Mouse (Mus musculus): ENCODE measurements at regions not wholly inside any gene's neighbourhood (a gene's known extent, or its start where the extent isn't known, plus 50 kb on each side); places are given as distances from the start of the nearest gene placed in this dataset.

DNA sequence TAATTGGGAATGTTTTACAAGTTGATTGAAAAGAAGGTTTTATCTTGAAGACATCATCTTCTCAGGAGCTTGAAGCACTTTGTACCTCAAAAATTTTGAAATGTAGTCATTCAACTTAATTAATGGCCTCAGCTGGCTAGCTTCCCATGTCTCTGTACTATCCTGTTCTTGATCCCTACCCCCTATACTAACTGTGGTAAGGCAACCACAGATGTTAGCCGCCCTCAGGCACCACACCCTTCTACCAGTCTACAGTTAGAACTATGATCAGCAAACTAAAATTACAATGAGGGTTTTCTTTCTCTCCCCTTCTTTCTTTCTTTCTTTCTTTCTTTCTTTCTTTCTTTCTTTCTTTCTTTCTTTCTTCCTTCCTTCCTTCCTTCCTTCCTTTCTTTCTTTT lies 225.1 kb upstream of the Mef2c start:
- no peak for DNase-seq

DNA sequence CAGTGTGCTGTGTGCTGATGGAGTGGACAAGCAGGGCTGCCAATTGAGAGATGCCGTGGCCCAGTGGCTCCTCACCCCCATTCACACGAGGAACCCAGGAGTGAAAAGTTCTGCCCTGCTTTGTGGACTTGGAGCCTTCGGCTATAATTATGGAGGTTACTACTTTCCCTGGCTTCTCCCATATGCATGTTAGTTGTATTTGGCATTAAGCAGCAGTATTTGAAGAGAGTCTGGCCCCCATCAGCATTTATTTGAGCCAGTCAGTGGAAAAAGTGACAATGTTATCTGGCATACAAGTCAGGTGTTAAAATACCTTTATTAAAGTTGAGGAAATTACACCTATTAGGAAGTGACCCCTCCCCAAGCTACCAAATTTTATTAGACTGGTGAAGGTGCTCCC lies 196.1 kb upstream of the Mef2c start:
- DNase-seq: no peak

DNA sequence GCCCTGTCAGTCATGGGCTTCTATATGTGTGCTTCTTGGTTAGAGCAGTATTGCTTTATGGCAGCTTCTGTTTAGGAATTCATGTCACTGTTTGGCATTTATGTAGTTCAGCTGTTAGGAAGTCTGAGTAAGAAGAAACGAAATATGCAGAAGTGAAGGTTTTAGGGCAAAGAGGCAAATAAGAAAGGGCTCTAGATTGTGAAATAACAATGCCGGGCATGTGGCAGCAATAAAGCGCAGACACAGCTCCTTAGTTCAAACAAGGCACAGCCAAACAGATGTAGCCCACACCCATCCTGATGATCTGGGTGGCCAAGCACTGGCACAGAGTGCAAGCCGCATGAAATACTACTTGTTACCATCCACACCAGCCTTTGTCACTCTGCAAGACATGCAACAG lies 175.3 kb upstream of the Mef2c start:
- no peak for DNase-seq

DNA sequence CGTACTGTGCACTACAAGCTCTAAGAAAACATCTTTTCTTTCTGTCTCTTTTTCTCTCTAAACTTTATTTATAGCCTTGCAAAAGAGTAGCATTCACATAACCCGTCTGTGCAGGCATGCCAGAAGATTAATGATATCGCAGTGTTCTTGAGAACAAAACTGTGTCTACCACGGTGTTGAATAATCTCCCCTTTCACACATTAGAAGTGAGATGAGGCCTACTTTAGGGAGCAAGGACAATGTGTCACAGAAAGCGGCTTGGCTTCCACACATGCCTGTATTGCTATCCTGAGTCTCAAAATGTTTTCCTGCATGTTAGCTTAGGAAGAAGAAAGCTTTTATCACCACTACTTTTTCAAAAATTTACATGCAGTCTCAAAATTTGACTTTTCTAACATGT lies 170.1 kb upstream of the Mef2c start:
- DNase-seq: no peak

GRCm38 (mm10) chr13:83344611-83345319 lies 159.1 kb upstream of the Mef2c start:
- no peak for DNase-seq

- DNase-seq: no peak
Observed at GRCm38 (mm10) chr13:83355341-83355740, 148.5 kb upstream of the Mef2c start.

DNA sequence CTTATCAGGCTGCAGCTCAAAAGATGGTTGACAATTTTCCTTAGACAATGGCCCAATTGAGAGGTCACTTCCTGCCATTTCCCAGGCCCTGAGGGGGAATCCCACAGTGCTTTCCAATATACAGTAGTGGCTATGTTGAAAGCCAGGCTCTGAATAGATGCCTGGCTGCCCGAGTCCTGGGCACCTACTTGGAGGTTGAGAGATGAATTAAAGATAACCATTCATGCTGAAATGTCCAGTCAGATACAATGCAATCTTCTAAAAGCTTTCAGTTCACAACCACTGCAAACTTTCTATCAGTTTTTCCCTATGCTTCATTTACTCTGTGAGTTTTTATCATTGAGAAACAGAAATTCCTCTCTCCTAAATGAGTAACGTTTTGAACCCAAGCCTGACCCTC lies 143.3 kb upstream of the Mef2c start:
- no peak for DNase-seq

GRCm38 (mm10) chr13:83376097-83376797 lies 127.6 kb upstream of the Mef2c start:
- DNase-seq: no peak

DNA sequence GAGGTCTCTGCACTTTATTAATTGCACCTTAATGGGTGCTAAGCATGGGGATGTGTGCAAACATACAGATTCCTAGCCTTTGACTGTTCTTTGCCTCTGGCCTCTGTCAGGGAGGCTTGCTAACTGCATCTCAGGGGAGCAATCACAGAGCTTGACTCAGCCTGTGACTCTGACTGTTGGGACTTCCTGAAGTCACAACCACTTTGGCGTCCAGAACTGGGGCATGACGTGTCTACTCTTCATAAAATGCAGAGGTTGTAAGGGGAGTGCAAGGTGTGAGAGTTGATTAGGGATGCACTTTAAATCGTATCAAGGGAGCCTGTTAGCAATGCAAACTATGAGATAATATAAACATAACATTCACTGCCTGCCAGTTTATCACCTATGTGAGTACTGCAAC lies 125.2 kb upstream of the Mef2c start:
- DNase-seq: no peak

DNA sequence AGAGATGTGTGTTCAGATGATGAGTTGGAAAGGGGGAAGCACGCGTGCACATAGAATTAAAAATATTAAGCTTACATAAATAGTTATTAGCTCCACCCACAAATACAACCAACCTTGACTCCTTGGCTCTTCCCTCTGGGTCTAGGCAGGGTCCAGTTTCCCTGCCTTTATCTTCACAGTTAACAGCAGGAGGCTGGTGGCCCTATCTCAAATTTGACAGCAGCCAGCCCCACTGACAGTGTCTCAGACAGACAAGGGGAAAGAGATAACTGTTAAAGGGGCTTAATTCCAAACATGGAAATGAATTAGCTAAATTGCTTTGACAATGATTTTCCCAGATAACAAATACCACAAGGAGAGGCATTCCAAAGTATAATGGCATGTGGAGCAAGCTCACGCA lies 121.2 kb upstream of the Mef2c start:
- no peak for DNase-seq

DNA sequence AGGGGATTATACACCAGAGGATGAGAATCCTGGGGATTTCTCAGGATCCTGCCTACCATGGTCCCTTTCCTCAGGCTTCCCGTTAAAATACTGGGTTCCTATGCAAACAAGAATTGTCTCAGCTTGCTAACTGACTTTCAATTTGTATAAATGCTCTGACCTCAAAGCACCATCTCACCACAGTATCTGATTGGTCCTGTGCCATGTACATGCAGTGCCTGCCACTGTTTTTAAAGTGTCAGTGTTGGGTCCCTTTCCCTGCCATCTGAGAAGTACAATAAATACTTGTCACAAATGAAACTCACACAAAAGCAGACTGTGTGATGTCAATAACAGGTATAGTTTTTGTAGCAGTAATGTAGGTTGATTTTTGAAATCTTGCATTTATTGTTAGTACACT lies 109.1 kb upstream of the Mef2c start:
- no peak for DNase-seq

GRCm38 (mm10) chr13:83399381-83399780 lies 104.5 kb upstream of the Mef2c start:
- DNase-seq: no peak

- DNase-seq: no peak
Observed at GRCm38 (mm10) chr13:83439619-83440436, 64.0 kb upstream of the Mef2c start.

DNA sequence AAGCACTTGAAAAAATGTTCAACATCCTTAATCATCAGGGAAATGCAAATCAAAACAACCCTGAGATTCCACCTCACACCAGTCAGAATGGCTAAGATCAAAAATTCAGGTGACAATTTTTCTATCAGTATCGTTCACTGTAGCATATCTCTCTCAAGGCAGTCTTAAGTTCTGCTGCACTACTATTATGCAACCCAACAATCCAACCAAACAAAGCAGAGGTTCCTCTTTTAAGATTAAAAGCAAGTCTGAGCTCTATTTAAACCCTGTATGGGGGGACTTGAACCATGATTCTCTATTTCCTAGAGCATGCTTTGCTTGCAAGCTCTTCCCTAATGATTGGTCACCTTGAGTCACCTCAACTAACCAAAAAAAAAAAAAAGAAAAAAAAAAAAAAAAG lies 59.6 kb upstream of the Mef2c start:
- DNase-seq: no peak

DNA sequence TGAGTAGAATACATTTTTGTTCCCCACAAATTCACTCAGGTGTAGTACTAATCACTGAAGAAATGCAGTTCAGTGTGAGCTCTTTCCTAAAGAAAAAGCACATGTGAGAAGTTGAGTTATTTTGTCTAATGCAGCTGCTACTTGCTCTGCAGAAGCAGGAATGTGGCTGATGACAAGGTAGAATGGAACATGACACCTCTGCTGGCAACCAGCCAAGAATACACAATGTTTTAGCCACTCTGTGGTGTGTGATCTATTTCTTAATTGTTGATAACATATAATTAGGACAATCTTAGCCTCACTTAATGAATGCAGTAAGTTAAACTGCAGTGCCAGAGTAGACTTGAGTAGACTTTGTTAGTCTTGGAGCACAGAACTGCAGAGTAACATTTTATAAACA lies 53.0 kb upstream of the Mef2c start:
- no peak for DNase-seq

GRCm38 (mm10) chr13:83452987-83453386 lies 50.8 kb upstream of the Mef2c start:
- no peak for DNase-seq
